Mouse (Mus musculus): ENCODE data around the gene Wdr76.
"Not testable (repeated sequence)": the region's sequence is repeated elsewhere in the genome, so short reads cannot be mapped to it uniquely, and the experiment has no call there.

Wdr76 gene

GRCm38 (mm10) chr2:121522006-121522405 is 15.5 kb downstream of the Wdr76 start:
- DNase-seq = no peak

DNA sequence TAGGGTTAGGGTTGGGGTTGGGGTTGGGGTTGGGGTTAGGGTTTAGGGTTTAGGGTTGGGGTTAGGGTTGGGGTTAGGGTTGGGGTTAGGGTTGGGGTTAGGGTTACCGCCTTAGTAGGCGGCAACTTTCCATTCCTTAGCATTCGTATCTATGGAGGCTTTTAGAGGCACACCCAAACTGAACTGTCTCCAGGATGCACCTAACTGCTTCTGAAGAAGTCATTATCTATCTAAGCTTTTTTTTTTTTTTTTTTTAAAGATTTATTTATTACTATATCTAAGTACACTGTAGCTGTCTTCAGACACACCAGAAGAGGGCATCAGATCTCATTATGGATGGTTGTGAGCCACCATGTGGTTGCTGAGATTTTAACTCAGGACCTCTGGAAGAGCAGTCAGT is 16.3 kb downstream of the Wdr76 start:
- DNase-seq = not testable (repeated sequence)

DNA sequence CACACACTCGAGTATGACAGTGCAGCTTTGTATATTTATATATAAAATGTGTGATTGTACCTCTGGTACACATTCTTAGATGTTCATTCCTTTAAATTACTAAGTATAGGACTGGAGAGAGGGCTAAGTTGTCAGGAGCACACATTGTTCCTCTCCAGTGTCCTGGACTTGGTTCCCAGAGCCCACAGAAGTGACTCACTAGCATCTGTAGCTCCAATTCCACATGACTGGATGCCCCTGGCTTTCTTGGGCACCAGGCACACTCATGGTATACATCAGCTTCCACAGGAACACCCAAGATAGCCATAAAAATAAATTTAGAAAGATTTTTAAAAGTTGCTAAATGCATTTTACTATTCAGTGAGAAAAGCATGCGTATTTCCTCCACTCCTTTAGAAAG is 18.5 kb downstream of the Wdr76 start:
- DNase-seq = no peak

DNA sequence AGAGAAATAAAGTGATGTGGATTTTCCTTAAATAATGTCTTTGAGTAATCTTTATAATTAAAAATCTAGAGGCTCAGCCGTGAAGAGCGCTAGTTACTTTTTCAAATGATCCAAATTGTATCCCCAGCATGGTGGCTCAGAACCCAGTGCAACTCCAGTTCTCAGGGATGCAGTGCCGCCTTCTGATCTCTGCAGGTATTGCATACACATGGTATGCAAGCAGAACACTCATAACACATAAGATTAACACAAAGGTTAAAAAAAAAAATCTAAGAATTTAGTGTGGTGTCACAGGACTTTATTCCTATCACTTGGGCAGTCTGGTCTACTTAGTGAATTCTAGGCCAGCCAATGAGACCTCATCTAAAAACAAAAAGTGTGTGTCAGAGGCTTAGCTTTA is 38.3 kb downstream of the Wdr76 start:
- no peak for DNase-seq

DNA sequence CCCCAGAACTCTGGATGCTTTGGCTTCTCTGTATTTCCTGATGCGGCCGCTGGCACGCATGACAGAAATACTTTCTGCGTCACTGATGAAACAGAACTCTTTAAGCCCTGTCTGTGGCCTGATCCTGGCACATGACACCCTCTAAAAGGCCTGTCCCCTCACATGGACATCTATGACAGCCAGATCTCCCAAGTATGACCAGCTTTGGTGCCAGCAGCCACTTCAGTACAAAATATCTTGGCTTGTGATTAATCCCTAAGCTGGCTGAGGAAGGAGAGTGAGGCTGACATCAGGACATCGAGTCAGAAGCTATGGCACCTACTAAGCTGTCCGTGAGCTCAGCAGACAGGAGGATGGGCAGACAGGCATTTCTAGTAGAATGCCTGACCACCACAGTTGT is 43.1 kb downstream of the Wdr76 start:
- DNase-seq = no peak

DNA sequence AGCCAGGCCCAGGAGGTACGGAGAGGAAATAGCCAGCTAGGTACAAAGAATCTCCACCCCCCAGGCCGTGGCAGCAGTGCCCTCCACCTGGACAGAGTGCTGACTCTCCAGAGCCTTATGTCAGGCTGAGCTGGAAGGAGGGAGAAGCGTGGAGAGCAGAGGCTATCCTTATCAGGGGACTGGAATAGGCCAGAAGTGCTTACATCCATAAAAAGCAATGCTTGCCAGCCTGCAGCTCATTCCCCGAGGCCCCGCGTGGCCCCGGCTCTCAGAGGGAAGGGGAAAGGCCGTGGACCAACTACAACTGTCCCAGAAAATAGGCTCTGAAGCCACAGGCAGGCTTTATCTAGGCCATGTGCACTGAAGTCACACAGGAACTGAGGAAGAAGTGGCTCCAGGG is 44.7 kb downstream of the Wdr76 start:
- DNase-seq = no peak

GRCm38 (mm10) chr2:121563117-121563516 is 56.6 kb downstream of the Wdr76 start:
- no peak for DNase-seq

GRCm38 (mm10) chr2:121565911-121566310 is 59.4 kb downstream of the Wdr76 start:
- DNase-seq = no peak

DNA sequence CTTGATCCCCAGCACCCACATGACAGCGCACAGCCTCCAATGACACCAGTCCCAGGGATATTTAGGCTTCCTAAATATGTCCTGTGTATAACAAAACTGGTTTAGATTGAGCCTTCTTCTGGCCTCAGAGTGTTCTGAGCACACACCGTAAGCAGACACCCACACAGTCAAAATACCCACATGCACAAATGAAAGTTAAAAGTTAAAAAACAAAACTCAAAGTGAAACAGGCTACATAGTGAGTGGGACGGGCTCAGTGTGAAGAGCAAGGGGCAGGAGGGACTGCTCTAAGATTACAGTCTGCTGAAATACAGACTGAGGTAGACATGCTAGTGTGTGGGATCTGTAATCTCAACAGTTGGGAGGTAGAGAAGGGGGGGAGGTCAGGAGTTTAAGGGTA is 63.5 kb downstream of the Wdr76 start:
- no peak for DNase-seq

- DNase-seq = no peak
Measured at GRCm38 (mm10) chr2:121570999-121571655, 64.6 kb downstream of the Wdr76 start.

- DNase-seq = peak; percentile 78
Measured at GRCm38 (mm10) chr2:121571780-121572179, 65.3 kb downstream of the Wdr76 start.

GRCm38 (mm10) chr2:121574066-121574630 is 67.6 kb downstream of the Wdr76 start:
- DNase-seq = no peak

GRCm38 (mm10) chr2:121575741-121576201 is 69.2 kb downstream of the Wdr76 start:
- no peak for DNase-seq

DNA sequence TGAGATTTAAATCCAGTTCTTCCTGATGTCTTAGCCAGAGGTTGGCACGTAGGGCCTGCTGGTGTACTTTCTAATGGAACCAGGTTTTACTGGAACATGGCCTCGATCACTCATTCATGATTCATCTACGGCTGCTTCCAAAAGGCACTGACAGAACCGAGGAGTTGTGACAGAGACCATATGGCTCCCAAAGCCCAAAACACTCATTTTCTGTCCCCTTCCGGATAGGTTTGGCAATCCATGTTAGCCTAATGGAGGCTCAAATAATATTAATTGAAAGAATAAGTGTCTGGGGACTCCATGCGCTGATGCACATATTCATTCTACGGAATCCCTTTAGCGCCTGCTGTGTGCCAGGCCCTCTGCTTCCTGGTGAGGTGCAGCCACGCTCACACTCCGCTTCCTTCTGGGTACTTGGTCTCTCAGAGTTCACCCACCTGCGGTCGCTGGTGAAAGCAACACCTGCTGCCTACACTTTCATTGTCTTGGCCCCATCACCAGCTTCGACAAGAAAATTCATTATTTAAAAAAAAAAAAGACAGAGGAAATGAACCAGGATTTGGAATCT is 76.4 kb downstream of the Wdr76 start:
- no peak for DNase-seq

DNA sequence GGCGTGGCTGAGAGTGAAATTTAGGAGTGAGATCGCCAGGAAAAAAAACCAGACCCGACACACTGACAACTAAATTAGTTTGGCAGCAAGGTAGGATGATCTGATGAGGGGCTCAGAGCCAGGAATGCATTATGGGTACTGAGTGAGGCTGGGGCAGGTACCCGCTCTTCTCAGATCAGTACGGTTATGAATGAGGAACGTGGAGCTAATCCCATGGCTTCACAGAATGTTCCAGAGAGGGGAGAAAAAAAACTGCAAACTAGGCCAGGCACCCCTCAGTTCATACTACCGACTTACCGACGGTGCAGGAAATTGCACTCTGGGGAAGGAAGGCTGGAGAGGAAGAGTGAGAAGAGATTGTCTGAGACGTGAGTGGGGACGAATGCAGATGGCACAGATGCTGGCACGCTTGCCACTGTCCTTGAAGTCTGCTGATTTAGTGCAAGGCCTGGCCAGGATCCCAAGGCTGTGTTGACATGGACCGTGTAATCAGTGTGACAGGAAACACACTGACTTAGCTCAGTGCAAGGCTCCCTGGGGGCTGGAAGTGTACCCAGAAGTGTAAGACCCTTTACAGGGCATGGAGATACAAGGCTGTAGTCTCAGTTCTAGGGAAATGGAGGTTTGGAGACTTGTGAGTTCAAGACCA is 77.1 kb downstream of the Wdr76 start:
- no peak for DNase-seq

GRCm38 (mm10) chr2:121584705-121585104 is 78.2 kb downstream of the Wdr76 start:
- no peak for DNase-seq

DNA sequence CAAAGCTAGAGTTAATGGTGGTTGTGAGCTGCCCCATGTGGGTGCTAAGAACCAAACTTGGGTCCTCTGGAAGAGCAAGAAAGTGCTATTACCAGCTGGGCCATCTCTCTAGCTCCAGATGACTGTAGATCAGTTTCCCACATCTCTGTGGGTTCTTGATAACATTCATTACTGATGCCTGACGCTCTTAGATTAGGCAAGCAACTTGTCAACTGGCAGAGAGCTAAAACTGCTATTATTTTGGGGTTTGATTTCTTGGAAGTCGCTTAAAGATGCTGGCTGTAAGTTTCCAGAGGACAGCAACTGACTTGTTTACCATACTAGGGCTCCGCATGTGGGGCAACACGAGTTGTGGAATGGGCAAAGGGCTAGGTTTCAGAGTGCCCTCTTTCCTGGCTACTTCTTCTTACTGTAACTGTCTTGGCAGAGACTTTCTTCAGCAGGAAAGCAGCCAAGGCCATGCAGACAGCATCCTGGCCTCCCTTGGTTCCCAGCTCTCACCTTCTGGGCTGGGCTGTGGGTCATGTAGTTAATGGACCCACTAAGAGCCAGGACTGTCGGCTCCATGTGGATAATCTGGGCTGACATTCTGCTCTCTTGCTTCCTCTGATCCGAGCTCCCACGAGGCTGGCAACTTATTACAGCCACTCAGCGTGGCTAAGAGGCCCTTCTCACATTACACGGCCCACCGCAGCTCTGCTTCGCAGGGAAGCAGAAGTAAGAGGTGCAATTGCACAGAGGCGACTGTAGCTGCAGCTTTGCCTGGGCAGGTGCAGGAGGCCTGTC is 81.2 kb downstream of the Wdr76 start:
- no peak for DNase-seq

- DNase-seq = no peak
Measured at GRCm38 (mm10) chr2:121588309-121588694, 81.8 kb downstream of the Wdr76 start.

- DNase-seq = no peak
Measured at GRCm38 (mm10) chr2:121594131-121594530, 87.6 kb downstream of the Wdr76 start.
